Mouse (Mus musculus) spleen, postnatal 4 days (tissue): Measurements from ENCODE around the gene Syne3.

Experiments used
- DNase-seq, 2 experiments: peaks; one replicate each; pipeline ENCODE4 v3.0.0; 2022; ENCODE audit warnings: low spot score in 2 of 2

Gene Syne3

GRCm38 (mm10) chr12:105025947-105026586 is 16.5 kb upstream of the Syne3 start:
- DNase-seq = peak; percentile 72 to 83

GRCm38 (mm10) chr12:105025271-105025946 is 15.8 kb upstream of the Syne3 start:
- DNase-seq = peak; percentile 82 to 90

- DNase-seq = no peak
Observed at GRCm38 (mm10) chr12:105022776-105023175, 13.2 kb upstream of the Syne3 start.

- DNase-seq = no peak
Observed at GRCm38 (mm10) chr12:105022141-105022540, 12.5 kb upstream of the Syne3 start.

- no peak for DNase-seq
Observed at GRCm38 (mm10) chr12:105021441-105022069, 11.9 kb upstream of the Syne3 start.

- DNase-seq = peak; percentile 79 to 84
Observed at GRCm38 (mm10) chr12:105019359-105020219, 10.0 kb upstream of the Syne3 start.

GRCm38 (mm10) chr12:105016639-105017038 is 7.0 kb upstream of the Syne3 start:
- no peak for DNase-seq

GRCm38 (mm10) chr12:105016199-105016598 is 6.6 kb upstream of the Syne3 start:
- DNase-seq = no peak

- DNase-seq = peak; percentile 66 to 78
Observed at GRCm38 (mm10) chr12:105013065-105013464, 3.5 kb upstream of the Syne3 start.

- DNase-seq = no peak
Observed at GRCm38 (mm10) chr12:105012314-105012713, 2.7 kb upstream of the Syne3 start.

- DNase-seq = no peak
Observed at GRCm38 (mm10) chr12:105011589-105011988, 2.0 kb upstream of the Syne3 start.

- no peak for DNase-seq
Observed at GRCm38 (mm10) chr12:105010213-105010790, 693 bp upstream of the Syne3 start.

GRCm38 (mm10) chr12:105008752-105009178 is 844 bp downstream of the Syne3 start:
- DNase-seq = peak; percentile 59 to 76

- no peak for DNase-seq
Observed at GRCm38 (mm10) chr12:105008150-105008549, 1.5 kb downstream of the Syne3 start.

- DNase-seq = no peak
Observed at GRCm38 (mm10) chr12:105005715-105005972, 4.0 kb downstream of the Syne3 start.

GRCm38 (mm10) chr12:105004956-105005714 is 4.5 kb downstream of the Syne3 start:
- no peak for DNase-seq

- DNase-seq = no peak
Observed at GRCm38 (mm10) chr12:105003715-105004114, 5.9 kb downstream of the Syne3 start.

GRCm38 (mm10) chr12:105003158-105003557 is 6.5 kb downstream of the Syne3 start:
- no peak for DNase-seq

GRCm38 (mm10) chr12:105002340-105003132 is 7.1 kb downstream of the Syne3 start:
- no peak for DNase-seq

- DNase-seq = no peak
Observed at GRCm38 (mm10) chr12:105001317-105001716, 8.3 kb downstream of the Syne3 start.
